Mouse (Mus musculus): Measurements from ENCODE around the gene Fgfbp3.
"Not testable (repeated sequence)": the region's sequence is repeated elsewhere in the genome, so short reads cannot be mapped to it uniquely, and the experiment has no call there.

The Fgfbp3 gene

GRCm38 (mm10) chr19:36919466-36919865 lies at the start of gene Fgfbp3:
Gene Fgfbp3, minus strand, starts transcription at chr19:36919615.
- peak in 1 of 2 experiments; percentile 26 for DNase-seq

- DNase-seq: not testable (repeated sequence)
Observed at GRCm38 (mm10) chr19:36962544-36963260, 43.3 kb upstream of the Fgfbp3 start.

- no peak for DNase-seq
Observed at GRCm38 (mm10) chr19:36961320-36961719, 41.9 kb upstream of the Fgfbp3 start.

- no peak for DNase-seq
Observed at GRCm38 (mm10) chr19:36958331-36958730, 38.9 kb upstream of the Fgfbp3 start.

- DNase-seq: no peak
Observed at GRCm38 (mm10) chr19:36953637-36954206, 34.3 kb upstream of the Fgfbp3 start.

- DNase-seq: peak in 1 of 2 experiments; percentile 9
Observed at GRCm38 (mm10) chr19:36940064-36940463, 20.6 kb upstream of the Fgfbp3 start.

GRCm38 (mm10) chr19:36938008-36938407 lies 18.6 kb upstream of the Fgfbp3 start:
- no peak for DNase-seq

- DNase-seq: no peak
Observed at GRCm38 (mm10) chr19:36936285-36936684, 16.9 kb upstream of the Fgfbp3 start.

GRCm38 (mm10) chr19:36932613-36933012 lies 13.2 kb upstream of the Fgfbp3 start:
- no peak for DNase-seq

GRCm38 (mm10) chr19:36932097-36932496 lies 12.7 kb upstream of the Fgfbp3 start:
- no peak for DNase-seq

GRCm38 (mm10) chr19:36929816-36930215 lies 10.4 kb upstream of the Fgfbp3 start:
- DNase-seq: no peak

- DNase-seq: no peak
Observed at GRCm38 (mm10) chr19:36927800-36928361, 8.5 kb upstream of the Fgfbp3 start.

- DNase-seq: peak in 1 of 2 experiments; percentile 13
Observed at GRCm38 (mm10) chr19:36926553-36927236, 7.3 kb upstream of the Fgfbp3 start.

GRCm38 (mm10) chr19:36925671-36926552 lies 6.5 kb upstream of the Fgfbp3 start, which contains the start of gene Btaf1:
Gene Btaf1, plus strand, starts transcription at chr19:36926079.
- peak; percentile 93 to 95 for DNase-seq

GRCm38 (mm10) chr19:36922936-36923335 lies 3.5 kb upstream of the Fgfbp3 start:
- no peak for DNase-seq

GRCm38 (mm10) chr19:36922015-36922414 lies 2.6 kb upstream of the Fgfbp3 start:
- peak in 1 of 2 experiments; percentile 78 for DNase-seq

- DNase-seq: peak; percentile 90 to 93
Observed at GRCm38 (mm10) chr19:36918441-36919301, 744 bp downstream of the Fgfbp3 start.

GRCm38 (mm10) chr19:36916876-36917389 lies 2.5 kb downstream of the Fgfbp3 start:
- DNase-seq: no peak

GRCm38 (mm10) chr19:36916206-36916605 lies 3.2 kb downstream of the Fgfbp3 start:
- peak; percentile 68 to 74 for DNase-seq

GRCm38 (mm10) chr19:36913064-36913463 lies 6.4 kb downstream of the Fgfbp3 start:
- no peak for DNase-seq

GRCm38 (mm10) chr19:36910424-36911045 lies 8.9 kb downstream of the Fgfbp3 start:
- DNase-seq: no peak
